Mouse (Mus musculus): ENCODE data around the gene Prss47.

DNA sequence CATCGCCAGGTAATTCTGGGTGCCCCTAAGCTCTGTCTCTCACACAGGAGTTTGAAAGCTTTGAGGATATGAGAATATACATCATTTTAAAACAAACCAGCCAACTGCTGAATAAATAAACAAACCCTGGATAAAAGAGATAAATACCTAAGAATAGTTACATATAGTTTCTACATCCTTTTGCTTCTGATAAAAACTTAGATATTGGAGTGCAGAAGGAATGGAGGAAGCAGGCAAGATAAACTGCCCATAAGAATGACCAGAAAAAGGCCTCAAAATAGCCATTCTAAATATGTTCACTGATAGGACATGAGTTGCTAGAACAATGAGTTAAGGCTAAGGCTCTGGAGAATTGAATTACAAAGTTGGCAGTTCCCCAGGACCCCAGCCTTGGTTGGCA is 45.8 kb downstream of the Prss47 start:
- TF ChIP-seq REST (IDR thresholded peaks at IDR 0.05; ENCODE audit: insufficient read depth, insufficient read length) = no peak
- TF ChIP-seq POLR2A (IDR thresholded peaks at IDR 0.05; ENCODE audit: insufficient read length, low read depth) = no peak
- TF ChIP-seq CEBPB (IDR thresholded peaks at IDR 0.05; ENCODE audit: insufficient read depth, poor library complexity, severe bottlenecking) = no peak
- no peak for TF ChIP-seq MYOD1 (IDR thresholded peaks at IDR 0.05; ENCODE audit: control insufficient read depth in 1 of 3, insufficient read length in 2 of 3, low read depth in 2 of 3)
- TF ChIP-seq E2F4 (IDR thresholded peaks at IDR 0.05; ENCODE audit: insufficient read depth) = no peak
- TF ChIP-seq MAX (IDR thresholded peaks at IDR 0.05; ENCODE audit: low read depth) = no peak
- TF ChIP-seq SRF (IDR thresholded peaks at IDR 0.05; ENCODE audit: control insufficient read depth, insufficient read length, low read depth) = no peak
- no peak for TF ChIP-seq POLR2AphosphoS2 (IDR thresholded peaks at IDR 0.05; ENCODE audit: insufficient read length, low read depth)
